Mouse (Mus musculus) adrenal gland (tissue): ENCODE measurements around the gene Erbb2.

ENCODE experiments used
- intact Hi-C: fragments of 180-260 bp; cut with DNase I; formaldehyde crosslinking; loops from one replicate; pipeline ENCODE4 v1.15.1; 2025

The Erbb2 gene

DNA sequence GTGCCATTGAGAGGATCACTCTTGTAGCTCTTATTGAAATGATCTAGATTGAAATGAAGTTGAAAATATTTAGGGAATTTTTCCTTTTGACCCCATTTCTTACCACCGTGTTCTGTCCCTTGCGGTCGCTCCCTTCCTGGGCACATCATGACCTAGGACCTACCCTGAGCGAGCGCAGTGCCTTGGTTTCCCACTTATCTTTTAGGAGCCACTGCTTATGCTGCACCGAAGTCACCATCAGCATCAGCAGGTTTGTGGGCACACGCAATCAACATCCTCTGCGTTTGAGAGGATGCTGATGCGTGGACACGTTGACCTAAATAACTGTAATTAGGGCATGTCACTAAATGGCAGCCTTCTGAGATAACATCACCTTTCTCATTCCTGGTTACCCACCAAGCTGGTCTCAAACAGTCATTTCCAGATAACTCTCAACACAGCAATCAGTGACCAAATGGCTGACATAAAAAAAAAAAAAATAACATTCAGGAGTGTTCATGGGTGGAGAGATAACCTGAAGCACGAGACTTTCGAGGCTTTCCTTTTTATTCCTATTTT is 67.7 kb downstream of the Erbb2 start:
- intact Hi-C loops, result no loop called here

DNA sequence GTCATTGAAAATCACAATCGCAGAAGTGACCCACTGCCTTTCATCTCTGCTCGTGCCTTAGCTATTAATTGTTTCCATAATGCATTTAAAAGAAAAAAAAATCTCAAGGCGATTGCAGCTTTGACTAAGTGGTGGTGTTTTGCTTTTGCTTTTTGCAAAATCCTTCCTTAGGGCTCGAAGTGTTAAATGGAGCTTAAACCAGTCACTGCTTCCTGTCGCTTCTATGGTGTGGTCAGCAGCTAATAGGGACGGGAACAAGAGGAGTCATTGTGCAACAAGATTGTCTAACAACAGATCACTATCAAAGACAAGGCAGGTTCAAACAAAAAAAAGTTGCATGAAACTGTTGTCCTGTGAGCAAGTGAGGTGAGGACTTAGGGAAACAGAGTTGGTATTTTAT is 69.0 kb downstream of the Erbb2 start:
- intact Hi-C loops, result no loop called here

DNA sequence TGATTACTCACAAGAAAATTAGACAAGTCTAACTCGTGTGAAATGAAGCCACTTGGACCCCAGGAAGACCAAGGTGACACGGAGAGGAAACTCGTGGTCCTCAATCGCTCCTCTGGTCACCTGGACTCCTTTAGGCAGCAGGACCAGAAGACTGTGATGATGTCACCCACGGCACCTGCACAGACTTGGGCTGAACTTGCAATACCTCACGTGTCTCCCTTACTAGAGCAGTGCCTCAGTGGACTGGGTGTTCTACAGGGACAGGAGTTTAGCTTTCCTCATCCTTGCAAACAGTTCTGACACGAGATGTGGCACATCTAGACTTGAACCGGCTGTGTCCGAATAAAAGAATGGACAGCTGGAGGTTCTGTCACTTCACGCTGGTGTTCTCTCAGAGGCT is 69.8 kb downstream of the Erbb2 start:
- intact Hi-C loops, result no loop called here

DNA sequence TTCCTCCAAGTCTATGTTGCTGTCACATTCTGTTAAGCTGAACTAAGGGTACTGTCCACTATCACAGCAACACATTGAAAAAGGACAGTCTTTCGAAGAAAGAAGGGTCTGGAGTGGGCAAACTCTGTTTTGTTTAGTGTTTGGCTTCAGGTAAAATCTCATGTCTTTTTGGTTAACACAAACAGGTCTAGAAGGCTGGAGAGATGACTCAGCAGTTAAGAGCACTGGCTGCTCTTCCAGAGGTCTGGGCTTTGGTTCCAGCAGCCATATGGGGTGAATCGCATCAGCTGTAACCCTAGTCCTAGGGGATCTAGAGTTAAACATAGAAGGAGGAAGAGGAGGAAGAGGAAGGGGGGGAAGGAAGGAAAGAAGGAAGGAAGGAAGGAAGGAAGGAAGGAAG is 73.5 kb downstream of the Erbb2 start:
- intact Hi-C loops, result no loop called here
